Mouse (Mus musculus) heart, adult 2 months (tissue): ENCODE measurements at regions not wholly inside any gene's neighbourhood (a gene's known extent, or its start where the extent isn't known, plus 50 kb on each side); places are given as distances from the start of the nearest gene placed in this dataset.

Experiments used
- DNase-seq, 2 experiments: peaks; one replicate each; pipeline ENCODE4 v3.0.0; 2021
- H3K27ac ChIP-seq: fragments of 200-600 bp; 2 replicates; pipeline ENCODE4 v1.8.1; 2022
- H3K27me3 ChIP-seq: fragments of 200-500 bp; 2 replicates; pipeline ENCODE4 v1.6.1; 2012; ENCODE audit warnings: mild to moderate bottlenecking, low read length, inconsistent platforms, mixed read lengths; ENCODE audit not compliant: control insufficient read depth, insufficient read depth
- H3K36me3 ChIP-seq: fragments of 200-500 bp; 2 replicates; pipeline ENCODE4 v1.6.1; 2012; ENCODE audit warnings: low read length, inconsistent platforms; ENCODE audit not compliant: control insufficient read depth, insufficient read depth
- H3K4me1 ChIP-seq: fragments of 200-500 bp; 2 replicates; pipeline ENCODE4 v1.6.1; 2011; ENCODE audit warnings: low read length; ENCODE audit not compliant: control insufficient read depth, insufficient read depth
- H3K4me3 ChIP-seq: fragments of 200-600 bp; 2 replicates; pipeline ENCODE4 v1.8.1; 2022
- H3K79me2 ChIP-seq: fragments of 200-500 bp; replicated peaks from 2 replicates; pipeline ENCODE4 v1.6.1; 2012; ENCODE audit warnings: mild to moderate bottlenecking, inconsistent platforms, low read length, moderate library complexity, mixed read lengths; ENCODE audit not compliant: control insufficient read depth, insufficient read depth
- H3K9ac ChIP-seq: fragments of 200-500 bp; 2 replicates; pipeline ENCODE4 v1.6.1; 2012; ENCODE audit warnings: low read depth, mild to moderate bottlenecking, control low read depth, inconsistent platforms, low read length, mixed read lengths
- CTCF ChIP-seq: fragments of 200-600 bp; IDR thresholded peaks from 2 replicates; pipeline ENCODE4 v1.8.1; 2022; ENCODE audit warnings: antibody characterized with exemption, mild to moderate bottlenecking, moderate library complexity
- EP300 ChIP-seq: fragments of 200-500 bp; IDR thresholded peaks from 2 replicates; pipeline ENCODE4 v1.6.1; 2011; ENCODE audit warnings: low read depth, low read length, control low read depth; ENCODE audit not compliant: insufficient read depth
- POLR2A ChIP-seq: fragments of 200-500 bp; IDR thresholded peaks from 2 replicates; pipeline ENCODE4 v1.6.1; 2011; ENCODE audit warnings: mild to moderate bottlenecking, low read depth, low read length, control low read depth; ENCODE audit not compliant: insufficient read depth
- WGBS: fragments of 180-500 bp; shearing (Covaris S2); methylation state at CpG from one replicate; pipeline ENCODE4 v1.1.7; 2018; 5-methylcytosine and 5-hydroxymethylcytosine counted together
- intact Hi-C: fragments of 180-260 bp; cut with DNase I; formaldehyde crosslinking; loops from one replicate; pipeline ENCODE4 v1.15.1; 2025

DNA sequence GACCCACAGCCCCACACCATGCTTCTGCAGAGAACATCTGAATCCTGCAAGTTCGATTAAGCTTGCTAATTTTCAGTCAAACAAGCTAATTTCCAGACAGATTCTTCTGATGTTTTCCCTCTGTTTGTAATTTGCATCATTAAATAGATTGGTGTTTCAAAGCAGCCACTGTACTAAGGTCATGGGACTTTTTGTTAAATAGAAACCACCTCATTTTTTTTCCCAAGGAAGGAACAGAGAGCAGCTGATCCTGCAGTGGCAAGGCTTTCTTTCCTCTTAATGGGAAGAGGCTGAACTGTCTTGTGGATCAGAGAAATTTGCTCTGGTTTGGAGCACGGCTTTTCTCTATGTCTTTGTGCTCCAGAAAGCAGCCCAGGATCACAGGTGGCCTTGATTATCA is 625.9 kb upstream of the Cypt12 start:
- WGBS: 45% methylated on average over 2 of the region's 2 CpGs
- Histone ChIP-seq H3K4me3 (no peak overlapping the region), H3K27me3 (no peaks in the 10 kb centered on the region), H3K27ac (no peak overlapping the region), H3K36me3 (no peaks in the 10 kb centered on the region), H3K9ac (no peak overlapping the region), H3K4me1 (no peaks in the 10 kb centered on the region), H3K79me2 (no peaks in the 10 kb centered on the region)
- intact Hi-C loops: no loop called here
- no peak for TF ChIP-seq CTCF
- no peak for TF ChIP-seq POLR2A
- TF ChIP-seq EP300: no peak
- no peak for DNase-seq

DNA sequence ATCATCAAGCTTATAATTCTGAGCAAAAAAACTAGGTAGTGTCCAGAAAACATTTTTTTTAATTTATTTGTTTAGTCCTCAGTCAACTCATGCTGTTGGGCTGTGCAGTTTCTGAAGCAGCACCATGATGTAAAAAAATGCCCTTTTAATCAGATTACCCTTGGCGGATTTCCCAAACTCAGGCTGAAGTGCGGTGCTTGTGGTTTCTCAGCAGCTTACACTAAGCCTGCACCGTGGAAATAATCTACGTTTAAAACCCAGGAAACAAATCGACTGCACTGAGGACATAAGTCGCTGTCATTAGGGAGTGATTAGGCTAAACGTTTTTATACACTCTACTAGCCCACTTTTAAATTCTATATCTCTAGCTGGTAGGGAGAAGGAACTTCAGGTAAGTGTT is 623.4 kb upstream of the Cypt12 start:
- no peak for DNase-seq
- no peak for TF ChIP-seq CTCF
- no peak for TF ChIP-seq POLR2A
- no peak for TF ChIP-seq EP300
- intact Hi-C loops: no loop called here
- no peaks in the 10 kb centered on the region for H3K4me1 ChIP-seq
- no peak overlapping the region for H3K27ac ChIP-seq
- H3K9ac ChIP-seq: no peak overlapping the region
- no peaks in the 10 kb centered on the region for H3K27me3 ChIP-seq
- H3K79me2 ChIP-seq: no peaks in the 10 kb centered on the region
- WGBS: 43% methylated on average over 7 of the region's 7 CpGs
- H3K4me3 ChIP-seq: no peak overlapping the region
- H3K36me3 ChIP-seq: no peaks in the 10 kb centered on the region

DNA sequence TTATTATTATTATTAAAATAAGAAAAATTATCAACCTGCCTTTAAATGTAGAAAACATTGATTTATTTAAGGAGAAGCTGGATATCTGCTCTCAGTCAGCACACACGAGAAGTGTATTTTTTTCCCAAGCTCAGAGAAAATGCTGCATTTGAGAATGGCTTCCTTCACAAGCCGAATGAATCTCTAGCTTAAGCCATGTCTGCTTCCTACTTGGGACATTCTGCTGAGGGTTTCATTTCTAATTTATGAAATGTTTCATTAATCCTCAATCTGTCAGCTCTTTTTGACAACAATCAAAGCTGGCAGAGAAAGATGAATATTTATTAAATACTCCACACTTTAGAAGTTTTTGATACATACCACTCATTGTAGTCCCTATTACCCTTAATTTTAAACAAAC is 622.4 kb upstream of the Cypt12 start:
- no peak overlapping the region for H3K9ac ChIP-seq
- no peak overlapping the region for H3K27ac ChIP-seq
- WGBS: 82% methylated on average over 2 of the region's 2 CpGs
- no peaks in the 10 kb centered on the region for H3K79me2 ChIP-seq
- intact Hi-C loops: no loop called here
- TF ChIP-seq CTCF (no peak), EP300 (no peak), POLR2A (no peak)
- H3K4me1 ChIP-seq: no peaks in the 10 kb centered on the region
- H3K27me3 ChIP-seq: no peaks in the 10 kb centered on the region
- H3K4me3 ChIP-seq: no peak overlapping the region
- no peak for DNase-seq
- H3K36me3 ChIP-seq: no peaks in the 10 kb centered on the region

DNA sequence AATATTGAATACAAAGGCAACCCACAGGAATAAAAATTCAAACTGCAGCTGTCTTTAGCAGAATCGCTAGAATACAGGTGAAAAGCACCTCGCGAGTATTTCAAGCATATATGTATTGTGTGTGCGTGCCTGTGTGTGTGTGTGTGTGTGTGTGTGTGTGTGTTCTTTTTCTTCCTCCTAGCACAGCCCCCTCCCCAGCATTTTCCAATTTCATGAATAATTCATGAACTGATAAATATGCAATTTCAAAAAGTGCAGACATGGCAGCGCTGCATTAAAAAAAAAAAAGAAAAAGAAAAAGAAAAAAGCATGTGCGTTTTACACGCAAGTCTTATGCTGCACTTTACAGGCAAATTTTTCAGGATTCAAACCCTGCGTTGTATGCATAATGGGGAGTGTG is 621.9 kb upstream of the Cypt12 start:
- DNase-seq: no peak
- Histone ChIP-seq H3K27me3 (no peaks in the 10 kb centered on the region), H3K79me2 (no peaks in the 10 kb centered on the region), H3K36me3 (no peaks in the 10 kb centered on the region), H3K4me3 (no peak overlapping the region), H3K27ac (no peak overlapping the region), H3K4me1 (no peaks in the 10 kb centered on the region), H3K9ac (no peak overlapping the region)
- intact Hi-C loops: no loop called here
- TF ChIP-seq CTCF: no peak
- no peak for TF ChIP-seq POLR2A
- no peak for TF ChIP-seq EP300
- 92% methylated on average over 8 of the region's 8 CpGs for WGBS

DNA sequence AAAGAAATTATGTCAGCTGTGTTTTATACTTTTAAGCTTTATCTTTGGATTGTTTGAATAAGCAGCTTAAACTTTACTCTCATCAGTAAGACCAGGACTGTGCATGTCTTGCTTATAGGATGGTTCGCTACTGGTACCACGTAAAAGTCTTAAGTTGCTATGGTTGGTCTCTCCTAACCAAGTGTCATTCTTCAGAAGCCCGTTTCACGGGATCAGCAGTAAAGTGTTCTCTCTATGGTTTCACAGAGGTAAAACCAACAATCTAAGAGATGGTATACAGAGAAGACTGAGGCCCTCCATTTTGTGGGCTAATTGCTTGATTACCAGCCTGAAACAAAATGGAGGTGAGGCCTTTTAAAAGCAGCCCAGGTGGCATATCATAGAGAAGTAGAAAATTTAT is 621.4 kb upstream of the Cypt12 start:
- WGBS: 88% methylated on average over 4 of the region's 4 CpGs
- no peaks in the 10 kb centered on the region for H3K27me3 ChIP-seq
- H3K79me2 ChIP-seq: no peaks in the 10 kb centered on the region
- H3K36me3 ChIP-seq: no peaks in the 10 kb centered on the region
- no peak overlapping the region for H3K9ac ChIP-seq
- intact Hi-C loops: no loop called here
- TF ChIP-seq CTCF: no peak
- no peak for TF ChIP-seq POLR2A
- no peak for TF ChIP-seq EP300
- no peak for DNase-seq
- H3K27ac ChIP-seq: no peak overlapping the region
- no peaks in the 10 kb centered on the region for H3K4me1 ChIP-seq
- H3K4me3 ChIP-seq: no peak overlapping the region

DNA sequence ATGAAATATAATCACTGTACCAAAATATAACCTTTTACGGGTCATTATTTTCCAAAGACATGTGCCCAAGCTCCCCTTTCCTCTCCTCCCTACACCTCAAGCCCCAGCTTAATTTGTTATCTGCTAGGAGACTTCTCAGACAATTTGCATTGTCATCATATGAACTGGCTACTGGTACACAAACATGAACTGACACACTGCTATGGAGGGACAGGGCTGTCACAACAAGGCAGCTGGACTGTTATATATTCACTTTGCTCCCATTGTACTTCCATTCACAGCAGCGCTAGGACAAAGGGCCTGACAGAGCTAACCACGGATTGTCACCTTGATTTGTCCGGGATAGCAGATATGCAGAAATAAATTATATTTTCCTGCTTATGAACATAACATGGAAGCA is 620.5 kb upstream of the Cypt12 start:
- 88% methylated on average over 4 of the region's 4 CpGs for WGBS
- TF ChIP-seq EP300: no peak
- no peak for TF ChIP-seq CTCF
- TF ChIP-seq POLR2A: no peak
- H3K9ac ChIP-seq: no peak overlapping the region
- no peaks in the 10 kb centered on the region for H3K4me1 ChIP-seq
- H3K4me3 ChIP-seq: no peak overlapping the region
- H3K79me2 ChIP-seq: no peaks in the 10 kb centered on the region
- DNase-seq: no peak
- H3K27ac ChIP-seq: no peak overlapping the region
- intact Hi-C loops: no loop called here
- H3K27me3 ChIP-seq: no peaks in the 10 kb centered on the region
- H3K36me3 ChIP-seq: no peaks in the 10 kb centered on the region

DNA sequence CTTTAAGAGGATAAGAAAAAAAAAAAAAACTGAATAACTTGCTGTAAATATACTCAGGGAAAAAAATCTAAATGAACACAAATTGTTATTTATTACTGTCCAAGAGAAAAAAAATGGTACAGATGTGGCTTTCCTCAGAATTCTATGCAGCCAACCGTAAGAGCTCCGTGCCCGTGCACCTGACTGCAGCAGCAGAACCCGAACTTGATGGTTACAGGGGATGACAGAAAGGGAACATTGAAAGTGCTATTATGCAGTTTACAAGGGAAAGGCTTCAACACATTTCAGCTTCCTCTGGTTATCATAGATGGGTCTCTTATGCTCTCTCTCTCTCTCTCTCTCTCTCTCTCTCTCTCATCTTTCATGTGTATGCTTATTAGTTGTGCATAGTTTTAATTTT is 618.8 kb upstream of the Cypt12 start:
- intact Hi-C loops: no loop called here
- no peak overlapping the region for H3K27ac ChIP-seq
- no peak for DNase-seq
- TF ChIP-seq EP300 (no peak), CTCF (no peak), POLR2A (no peak)
- H3K27me3 ChIP-seq: no peaks in the 10 kb centered on the region
- H3K4me3 ChIP-seq: no peak overlapping the region
- H3K9ac ChIP-seq: no peak overlapping the region
- no peaks in the 10 kb centered on the region for H3K4me1 ChIP-seq
- no peaks in the 10 kb centered on the region for H3K79me2 ChIP-seq
- 69% methylated on average over 4 of the region's 4 CpGs for WGBS
- H3K36me3 ChIP-seq: no peaks in the 10 kb centered on the region
